Mouse (Mus musculus) G1E (cell line): ENCODE results near the gene Cacna1i.

Experiments
- CTCF ChIP-seq: IDR thresholded peaks from 2 replicates; pipeline ENCODE4 v1.5.1; 2012; ENCODE audit warnings: low read depth, low read length, inconsistent platforms, mixed read lengths
- GATA1 ChIP-seq: IDR thresholded peaks from 2 replicates; pipeline ENCODE4 v1.6.1; 2012; ENCODE audit warnings: borderline replicate concordance, low read length, inconsistent platforms, mixed read lengths
- GATA2 ChIP-seq: IDR thresholded peaks from 2 replicates; pipeline ENCODE4 v1.6.1; 2012; ENCODE audit warnings: low read depth, low read length, inconsistent platforms, borderline replicate concordance
- POLR2AphosphoS5 ChIP-seq: IDR thresholded peaks from 2 replicates; pipeline ENCODE4 v1.6.1; 2012; ENCODE audit warnings: low read depth, low read length, inconsistent platforms; ENCODE audit not compliant: insufficient replicate concordance
- TAL1 ChIP-seq: conservative IDR thresholded peaks from 2 replicates; pipeline ENCODE4 v1.6.1; 2012; ENCODE audit warnings: low read depth, low read length, inconsistent platforms, mixed read lengths

DNA sequence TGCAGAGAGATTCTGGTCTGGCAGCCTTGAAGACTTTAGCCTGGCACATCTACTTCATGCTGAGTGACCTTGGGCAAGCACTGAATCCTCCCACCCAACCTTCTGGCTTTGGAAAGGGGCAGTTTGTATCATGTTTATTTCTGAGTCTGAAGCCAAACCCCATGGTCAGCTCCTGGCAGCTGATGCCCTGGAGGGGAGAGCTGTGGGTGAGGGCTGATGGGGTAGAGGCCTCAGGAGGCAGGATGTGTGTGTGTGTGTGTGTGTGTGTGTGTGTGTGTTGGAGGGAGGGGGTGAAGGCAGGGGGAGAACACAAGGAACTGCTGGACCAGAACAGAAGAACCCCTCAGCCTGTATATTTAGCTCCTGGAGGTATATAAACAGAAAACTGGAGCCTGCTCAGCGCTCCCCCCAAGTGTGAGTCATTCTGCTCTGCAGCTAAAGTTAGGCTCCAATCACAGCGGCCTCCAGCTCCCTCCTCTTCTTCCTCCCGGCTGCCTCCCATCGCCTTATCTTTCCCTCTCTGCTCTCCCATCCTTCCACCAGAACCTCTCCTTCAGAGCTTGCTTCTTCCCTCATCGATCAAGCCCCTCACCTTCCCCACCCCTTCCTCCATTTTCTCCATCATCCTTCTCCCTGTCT is 8.8 kb upstream of the Cacna1i start:
- no peak for TF ChIP-seq CTCF
- TF ChIP-seq TAL1 = no peak
- TF ChIP-seq POLR2AphosphoS5 = no peak
- TF ChIP-seq GATA2 = no peak
- no peak for TF ChIP-seq GATA1
